11 mouse cellular contexts compared by ENCODE assay signal in the genomic region with DNA sequence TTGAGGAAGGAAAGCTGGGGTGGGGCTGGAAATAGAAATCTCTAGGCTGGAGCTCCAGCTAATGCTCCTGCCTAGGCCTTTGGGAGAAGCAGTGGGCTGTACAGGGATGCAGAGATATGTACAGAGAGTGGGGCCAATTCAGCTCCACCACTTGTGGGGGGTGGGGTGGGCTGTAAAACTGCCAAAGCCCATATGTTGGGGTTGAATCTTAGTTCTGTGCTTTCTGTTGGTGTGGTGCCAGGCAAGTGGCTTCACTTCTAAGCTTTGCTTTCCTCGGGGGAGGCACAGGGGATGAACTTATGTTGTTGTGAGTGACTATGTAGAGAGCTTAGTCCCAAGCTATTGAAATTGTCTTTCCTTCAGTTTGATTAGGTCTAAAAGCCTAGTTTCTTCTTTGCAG.
DNase-seq lines count a peak whose midpoint lies in the region; ATAC-seq and TF ChIP-seq lines count a peak whose summit lies in the region.
"Had no signal": no experiment of that assay in that cellular context is flagged by ENCODE, and none has a peak within 500 bp of the region (broad histone marks: within the 10 kb centered on the region; RNA-seq: fewer than 3 reads in every experiment).

No protein-coding gene starts in this region.

- H3K9ac ChIP-seq in embryonic facial prominence, embryonic 12.5 days: no peak overlapping the region
- H3K9ac ChIP-seq in hindbrain, postnatal 0 days (replicated peaks; ENCODE audit: low read length): no peak overlapping the region
- H3K9ac ChIP-seq in neural tube, embryonic 15.5 days (replicated peaks): no peak overlapping the region

- H3K36me3 ChIP-seq in embryonic facial prominence, embryonic 12.5 days: peaks cover 12% of the 10 kb centered on the region
- H3K36me3 ChIP-seq in hindbrain, postnatal 0 days (ENCODE audit: insufficient read depth, low read length): peaks cover 20% of the 10 kb centered on the region; the same call in 1 of the 2 replicates
- peaks cover 48% of the 10 kb centered on the region for H3K36me3 ChIP-seq in neural tube, embryonic 15.5 days

- H3K9me3 ChIP-seq in embryonic facial prominence, embryonic 12.5 days: no peaks in the 10 kb centered on the region
- H3K9me3 ChIP-seq in hindbrain, postnatal 0 days (ENCODE audit: low read length): no peaks in the 10 kb centered on the region
- H3K9me3 ChIP-seq in neural tube, embryonic 15.5 days (replicated peaks): no peaks in the 10 kb centered on the region

- TF ChIP-seq CTCF in layer of hippocampus, adult 2 months (conservative IDR thresholded peaks at IDR 0.05): no peak
- TF ChIP-seq CTCF in hindbrain, postnatal 0 days (IDR thresholded peaks at IDR 0.05; ENCODE audit: low read depth): no peak

- 89% methylated on average over 1 of the region's 1 CpGs for WGBS in embryonic facial prominence, embryonic 12.5 days
- 50% methylated on average over 1 of the region's 1 CpGs for WGBS in hindbrain, postnatal 0 days
- 52% methylated on average over 1 of the region's 1 CpGs for WGBS in neural tube, embryonic 15.5 days

- no peak overlapping the region for H3K4me2 ChIP-seq in embryonic facial prominence, embryonic 12.5 days (replicated peaks)
- H3K4me2 ChIP-seq in hindbrain, postnatal 0 days (ENCODE audit: low read depth, low read length): no peak overlapping the region
- no peak overlapping the region for H3K4me2 ChIP-seq in neural tube, embryonic 15.5 days

- no peak for ATAC-seq in embryonic facial prominence, embryonic 12.5 days (ENCODE audit: insufficient number of reproducible peaks, insufficient read depth, low FRiP score, low TSS enrichment)
- ATAC-seq in hindbrain, postnatal 0 days: no peak
- ATAC-seq in neural tube, embryonic 15.5 days (ENCODE audit: low FRiP score): no peak

- no peaks in the 10 kb centered on the region for H3K27me3 ChIP-seq in embryonic facial prominence, embryonic 12.5 days
- H3K27me3 ChIP-seq in hindbrain, postnatal 0 days (ENCODE audit: insufficient read depth, low read length): no peaks in the 10 kb centered on the region
- H3K27me3 ChIP-seq in neural tube, embryonic 15.5 days (replicated peaks): no peaks in the 10 kb centered on the region

- no peak for DNase-seq in layer of hippocampus, adult 2 months (ENCODE audit: low spot score in 2 of 2)
- DNase-seq in layer of hippocampus, adult 9-10 months (ENCODE audit: low spot score): no peak
- peak; percentile 40 for DNase-seq in hindbrain, postnatal 0 days (ENCODE audit: low spot score)
- no peak for DNase-seq in spleen, postnatal 4 days (ENCODE audit: low spot score in 2 of 2)
- no peak for DNase-seq in adrenal gland, postnatal 25 days
- no peak for DNase-seq in adrenal gland, postnatal 10 days
- DNase-seq: cerebellum, adult 8-10 months; spleen, adult 18-20 months had no signal

- H3K4me3 ChIP-seq in layer of hippocampus, adult 2 months: no peak overlapping the region
- no peak overlapping the region for H3K4me3 ChIP-seq in embryonic facial prominence, embryonic 12.5 days
- no peak overlapping the region for H3K4me3 ChIP-seq in hindbrain, postnatal 0 days (ENCODE audit: low read length)
- no peak overlapping the region for H3K4me3 ChIP-seq in neural tube, embryonic 15.5 days (replicated peaks)

- H3K4me1 ChIP-seq in embryonic facial prominence, embryonic 12.5 days: peaks cover 16% of the 10 kb centered on the region
- H3K4me1 ChIP-seq in hindbrain, postnatal 0 days (ENCODE audit: insufficient read depth, low read length): 0 out of 2 replicates have a peak, but pooled peaks cover 6% of the 10 kb centered on the region
- H3K4me1 ChIP-seq in neural tube, embryonic 15.5 days: peaks cover 21% of the 10 kb centered on the region

- peak overlapping the region; percentile 52 for H3K27ac ChIP-seq in layer of hippocampus, adult 2 months
- peak overlapping the region; percentile 65; the same call in 1 of the 2 replicates for H3K27ac ChIP-seq in embryonic facial prominence, embryonic 12.5 days
- H3K27ac ChIP-seq in hindbrain, postnatal 0 days: peak overlapping the region; percentile 3; the same call in 1 of the 2 replicates
- peak overlapping the region; percentile 42 for H3K27ac ChIP-seq in neural tube, embryonic 15.5 days (replicated peaks)
- H3K27ac ChIP-seq: macrophage had no signal

Comparison
In these comparisons a context has a peak if more than half of its experiments do, and no peak if none do; other contexts are left out.
1. H3K27ac ChIP-seq: peak in every context shown above with its lines; median percentile 65 in embryonic facial prominence, embryonic 12.5 days; 52 in layer of hippocampus, adult 2 months; 42 in neural tube, embryonic 15.5 days; 3 in hindbrain, postnatal 0 days.